Mouse (Mus musculus): Measurements from ENCODE around the gene Zfp36l1. TPM values are rescaled to one million over a fixed set of nuclear protein-coding genes. Genes with fewer than 3 reads are reported as not detected.

The Zfp36l1 gene
- polyA plus RNA-seq, 1 experiment from 2014 or later: 23.7 TPM

- no peak for ATAC-seq (ENCODE audit: insufficient read depth)
- H3K4me2 ChIP-seq: no peak overlapping the region
- no peak overlapping the region for H3K9ac ChIP-seq
- 47% methylated on average over 8 of the region's 8 CpGs for WGBS (ENCODE audit: insufficient replicate concordance)
- H3K9me3 ChIP-seq (replicated peaks): no peaks in the 10 kb centered on the region
- H3K36me3 ChIP-seq (replicated peaks): no peaks in the 10 kb centered on the region
- H3K4me1 ChIP-seq (replicated peaks): peaks cover 46% of the 10 kb centered on the region
- no peaks in the 10 kb centered on the region for H3K27me3 ChIP-seq
- no peak overlapping the region; the same call in 1 of the 2 replicates for H3K27ac ChIP-seq (replicated peaks)
- H3K4me3 ChIP-seq (replicated peaks): no peak overlapping the region
Observed at GRCm38 (mm10) chr12:80065049-80065448, 47.8 kb downstream of the Zfp36l1 start.

GRCm38 (mm10) chr12:80064306-80064705 is 48.5 kb downstream of the Zfp36l1 start:
- H3K36me3 ChIP-seq (replicated peaks): no peaks in the 10 kb centered on the region
- H3K27me3 ChIP-seq: no peaks in the 10 kb centered on the region
- H3K4me2 ChIP-seq: no peak overlapping the region
- H3K9ac ChIP-seq: no peak overlapping the region
- H3K27ac ChIP-seq (replicated peaks): peak overlapping the region; percentile 48; the same call in 1 of the 2 replicates
- H3K9me3 ChIP-seq (replicated peaks): no peaks in the 10 kb centered on the region
- H3K4me3 ChIP-seq (replicated peaks): no peak overlapping the region
- peaks cover 50% of the 10 kb centered on the region for H3K4me1 ChIP-seq (replicated peaks)
- 68% methylated on average over 4 of the region's 4 CpGs for WGBS (ENCODE audit: insufficient replicate concordance)
- ATAC-seq (ENCODE audit: insufficient read depth): no peak

GRCm38 (mm10) chr12:80063402-80064150 is 49.2 kb downstream of the Zfp36l1 start:
- 0 out of 2 replicates have a peak overlapping the region, but pooled peaks have one; percentile 48 for H3K27ac ChIP-seq (replicated peaks)
- 46% methylated on average over 7 of the region's 7 CpGs for WGBS (ENCODE audit: insufficient replicate concordance)
- H3K4me2 ChIP-seq: no peak overlapping the region
- no peak overlapping the region for H3K9ac ChIP-seq
- H3K9me3 ChIP-seq (replicated peaks): no peaks in the 10 kb centered on the region
- ATAC-seq (ENCODE audit: insufficient read depth): peak; percentile 15; the same call in 1 of the 2 replicates
- no peak overlapping the region for H3K4me3 ChIP-seq (replicated peaks)
- H3K36me3 ChIP-seq (replicated peaks): no peaks in the 10 kb centered on the region
- peaks cover 50% of the 10 kb centered on the region for H3K4me1 ChIP-seq (replicated peaks)
- no peaks in the 10 kb centered on the region for H3K27me3 ChIP-seq

- Histone ChIP-seq H3K36me3 (replicated peaks) (no peaks in the 10 kb centered on the region), H3K4me2 (no peak overlapping the region), H3K4me1 (replicated peaks) (peaks cover 50% of the 10 kb centered on the region), H3K27ac (replicated peaks) (no peak overlapping the region), H3K9me3 (replicated peaks) (no peaks in the 10 kb centered on the region), H3K27me3 (no peaks in the 10 kb centered on the region), H3K4me3 (replicated peaks) (no peak overlapping the region), H3K9ac (no peak overlapping the region)
- WGBS (ENCODE audit: insufficient replicate concordance): 56% methylated on average over 6 of the region's 6 CpGs
- ATAC-seq (ENCODE audit: insufficient read depth): no peak
Observed at GRCm38 (mm10) chr12:80062410-80063401, 50.1 kb downstream of the Zfp36l1 start.

- no peak overlapping the region for H3K4me2 ChIP-seq
- 29% methylated on average over 5 of the region's 5 CpGs for WGBS (ENCODE audit: insufficient replicate concordance)
- H3K9me3 ChIP-seq (replicated peaks): no peaks in the 10 kb centered on the region
- H3K4me3 ChIP-seq (replicated peaks): no peak overlapping the region
- H3K27me3 ChIP-seq: no peaks in the 10 kb centered on the region
- no peaks in the 10 kb centered on the region for H3K36me3 ChIP-seq (replicated peaks)
- no peak overlapping the region for H3K9ac ChIP-seq
- H3K4me1 ChIP-seq (replicated peaks): peaks cover 50% of the 10 kb centered on the region
- ATAC-seq (ENCODE audit: insufficient read depth): no peak
- no peak overlapping the region for H3K27ac ChIP-seq (replicated peaks)
Observed at GRCm38 (mm10) chr12:80061810-80062209, 51.0 kb downstream of the Zfp36l1 start.

- Histone ChIP-seq H3K27ac (replicated peaks) (no peak overlapping the region), H3K4me3 (replicated peaks) (no peak overlapping the region), H3K4me2 (no peak overlapping the region), H3K9me3 (replicated peaks) (no peaks in the 10 kb centered on the region), H3K36me3 (replicated peaks) (no peaks in the 10 kb centered on the region), H3K27me3 (no peaks in the 10 kb centered on the region), H3K4me1 (replicated peaks) (peaks cover 50% of the 10 kb centered on the region), H3K9ac (no peak overlapping the region)
- 7% methylated on average over 1 of the region's 1 CpGs for WGBS (ENCODE audit: insufficient replicate concordance)
- peak; percentile 31; the same call in 1 of the 2 replicates for ATAC-seq (ENCODE audit: insufficient read depth)
Observed at GRCm38 (mm10) chr12:80060809-80061208, 52.0 kb downstream of the Zfp36l1 start.

- no peak overlapping the region for H3K9ac ChIP-seq
Observed at GRCm38 (mm10) chr12:80060338-80060737, 52.5 kb downstream of the Zfp36l1 start.

GRCm38 (mm10) chr12:80059773-80060328 is 53.0 kb downstream of the Zfp36l1 start:
- no peak overlapping the region for H3K27ac ChIP-seq (replicated peaks)
- no peaks in the 10 kb centered on the region for H3K36me3 ChIP-seq (replicated peaks)
- WGBS (ENCODE audit: insufficient replicate concordance): 35% methylated on average over 5 of the region's 5 CpGs
- ATAC-seq (ENCODE audit: insufficient read depth): no peak
- H3K9me3 ChIP-seq (replicated peaks): no peaks in the 10 kb centered on the region
- no peaks in the 10 kb centered on the region for H3K27me3 ChIP-seq
- no peak overlapping the region for H3K9ac ChIP-seq
- no peak overlapping the region for H3K4me2 ChIP-seq
- peaks cover 48% of the 10 kb centered on the region for H3K4me1 ChIP-seq (replicated peaks)
- H3K4me3 ChIP-seq (replicated peaks): no peak overlapping the region

More at GRCm38 (mm10) chr12:80060338-80060737, 52.5 kb downstream of the Zfp36l1 start:
- H3K4me3 ChIP-seq (replicated peaks): no peak overlapping the region
- H3K27me3 ChIP-seq: no peaks in the 10 kb centered on the region
- H3K27ac ChIP-seq (replicated peaks): no peak overlapping the region
- WGBS (ENCODE audit: insufficient replicate concordance): 35% methylated on average over 9 of the region's 9 CpGs
- peaks cover 50% of the 10 kb centered on the region for H3K4me1 ChIP-seq (replicated peaks)
- no peaks in the 10 kb centered on the region for H3K9me3 ChIP-seq (replicated peaks)
- no peak overlapping the region for H3K4me2 ChIP-seq
- H3K36me3 ChIP-seq (replicated peaks): no peaks in the 10 kb centered on the region
- no peak for ATAC-seq (ENCODE audit: insufficient read depth)

Other genes with a start within 250 kb of the Zfp36l1 start
- gene Actn1, start 147.4 kb upstream of the Zfp36l1 start, polyA plus RNA-seq (2015; fragmentation: Nextera tagmentation; extraction: Ambion mirVana): 7.9 and 9.4 TPM in 2 replicates

All from liver, embryonic 15.5 days (tissue).